Mouse (Mus musculus) liver, embryonic 15.5 days (tissue): Measurements from ENCODE around the gene Tagln3. TPM values are rescaled to one million over a fixed set of nuclear protein-coding genes. Genes with fewer than 3 reads are reported as not detected.

Source experiments
- ATAC-seq: fragments of 200-750 bp; cut with Nextera tagmentation; 2 replicates; pipeline ENCODE4 v1.8.0; 2017; ENCODE audit warnings: moderate number of reproducible peaks, mild to moderate bottlenecking, moderate library complexity; ENCODE audit not compliant: insufficient read depth
- H3K27ac ChIP-seq: fragments of 300-500 bp; sonication (generic); replicated peaks from 2 replicates; pipeline ENCODE4 v1.5.1; 2015; ENCODE audit warnings: mild to moderate bottlenecking, inconsistent platforms
- H3K27me3 ChIP-seq: fragments of 300-500 bp; sonication (generic); 2 replicates; pipeline ENCODE4 v1.6.1; 2015; ENCODE audit warnings: mild to moderate bottlenecking, inconsistent platforms
- H3K36me3 ChIP-seq: fragments of 300-500 bp; sonication (generic); replicated peaks from 2 replicates; pipeline ENCODE4 v1.6.1; 2015; ENCODE audit warnings: moderate library complexity, mild to moderate bottlenecking, inconsistent platforms
- H3K4me1 ChIP-seq: fragments of 300-500 bp; sonication (generic); replicated peaks from 2 replicates; pipeline ENCODE4 v1.6.1; 2015; ENCODE audit warnings: inconsistent platforms
- H3K4me2 ChIP-seq: fragments of 300-500 bp; sonication (generic); 2 replicates; pipeline ENCODE4 v1.6.1; 2015; ENCODE audit warnings: moderate library complexity, mild to moderate bottlenecking, inconsistent platforms
- H3K4me3 ChIP-seq: fragments of 300-500 bp; sonication (generic); replicated peaks from 2 replicates; pipeline ENCODE4 v1.5.1; 2015; ENCODE audit warnings: mild to moderate bottlenecking, inconsistent platforms
- H3K9ac ChIP-seq: fragments of 300-500 bp; sonication (generic); 2 replicates; pipeline ENCODE4 v1.6.1; 2015; ENCODE audit warnings: moderate library complexity, mild to moderate bottlenecking, inconsistent platforms
- H3K9me3 ChIP-seq: fragments of 300-500 bp; sonication (generic); replicated peaks from 2 replicates; pipeline ENCODE4 v1.6.1; 2016; ENCODE audit warnings: inconsistent platforms
- whole genome bisulfite sequencing: fragments of 180-500 bp; shearing (Covaris S2); methylation state at CpG from one replicate; pipeline ENCODE4 v1.1.7; 2015; ENCODE audit warnings: mixed read lengths; ENCODE audit not compliant: insufficient replicate concordance; 5-methylcytosine and 5-hydroxymethylcytosine counted together
- polyA plus RNA-seq: library from polyadenylated mRNA; unstranded; fragments of >200 nt; fragmentation: Nextera tagmentation; extraction: Ambion mirVana; gene quantifications from 2 replicates; pipeline ENCODE4 v1.2.1, GENCODE M21; 2015

Gene Tagln3
- polyA plus RNA-seq, 1 experiment from 2014 or later: 0.38 TPM

DNA sequence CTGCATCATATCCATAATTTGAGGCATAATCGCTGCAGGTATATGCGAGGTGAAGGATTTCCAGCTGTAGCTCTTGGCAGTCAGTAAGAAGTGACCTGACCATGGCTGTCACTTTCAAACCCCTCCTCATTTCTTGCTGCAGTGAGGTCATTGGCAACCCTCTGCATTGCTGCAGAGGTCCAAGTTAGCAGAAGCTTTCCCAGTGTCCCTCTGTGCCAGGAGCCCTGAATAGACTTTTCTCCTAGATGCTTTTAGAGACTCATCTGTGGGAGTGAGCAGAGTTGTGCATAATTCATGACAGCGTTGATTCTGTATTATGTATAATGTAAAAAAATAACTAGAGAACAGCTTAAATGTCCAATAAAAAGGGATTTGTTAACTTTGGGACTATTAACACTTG lies 39.1 kb downstream of the Tagln3 start:
- no peak overlapping the region for H3K4me2 ChIP-seq
- 58% methylated on average over 3 of the region's 3 CpGs for WGBS
- H3K27ac ChIP-seq: no peak overlapping the region
- H3K9me3 ChIP-seq: no peaks in the 10 kb centered on the region
- H3K4me3 ChIP-seq: no peak overlapping the region
- H3K27me3 ChIP-seq: no peaks in the 10 kb centered on the region
- H3K36me3 ChIP-seq: no peaks in the 10 kb centered on the region
- no peak for ATAC-seq
- H3K4me1 ChIP-seq: no peaks in the 10 kb centered on the region
- H3K9ac ChIP-seq: no peak overlapping the region

- no peak for ATAC-seq
- Histone ChIP-seq H3K9ac (no peak overlapping the region), H3K9me3 (no peaks in the 10 kb centered on the region), H3K4me3 (no peak overlapping the region), H3K4me2 (no peak overlapping the region), H3K36me3 (no peaks in the 10 kb centered on the region), H3K4me1 (no peaks in the 10 kb centered on the region), H3K27ac (no peak overlapping the region), H3K27me3 (no peaks in the 10 kb centered on the region)
- 11% methylated on average over 8 of the region's 8 CpGs for WGBS
Observed at GRCm38 (mm10) chr16:45684815-45685214, 39.6 kb downstream of the Tagln3 start.

DNA sequence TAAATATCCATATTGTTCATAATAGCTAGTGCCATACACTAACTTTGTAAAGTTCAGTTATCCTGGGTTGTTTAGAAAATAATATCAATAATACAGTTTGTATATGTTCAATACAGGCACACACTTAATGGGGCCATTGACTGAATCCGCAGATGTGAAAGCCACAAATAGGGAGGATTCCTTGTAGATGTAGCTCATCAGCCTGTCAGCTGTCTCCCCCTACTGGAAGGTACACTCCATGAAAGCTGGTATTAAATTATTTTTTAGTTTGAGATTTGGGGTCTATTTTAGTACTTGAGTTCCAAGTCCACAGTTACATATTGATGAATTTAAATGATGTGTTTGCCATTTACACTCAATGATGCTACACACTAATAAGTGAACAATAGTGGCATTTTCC lies 47.9 kb downstream of the Tagln3 start:
- ATAC-seq: no peak

GRCm38 (mm10) chr16:45670005-45670404 lies 54.4 kb downstream of the Tagln3 start:
- no peak overlapping the region for H3K4me2 ChIP-seq
- WGBS: 51% methylated on average over 4 of the region's 4 CpGs
- no peak overlapping the region for H3K27ac ChIP-seq
- no peak for ATAC-seq
- H3K9me3 ChIP-seq: no peaks in the 10 kb centered on the region
- H3K9ac ChIP-seq: no peak overlapping the region
- no peaks in the 10 kb centered on the region for H3K36me3 ChIP-seq
- H3K4me3 ChIP-seq: no peak overlapping the region
- no peaks in the 10 kb centered on the region for H3K27me3 ChIP-seq
- H3K4me1 ChIP-seq: no peaks in the 10 kb centered on the region

More for the DNA sequence above, 47.9 kb downstream of the Tagln3 start:
- 4% methylated on average over 1 of the region's 1 CpGs for WGBS
- Histone ChIP-seq H3K4me3 (no peak overlapping the region), H3K4me1 (no peaks in the 10 kb centered on the region), H3K9me3 (no peaks in the 10 kb centered on the region), H3K4me2 (no peak overlapping the region), H3K27me3 (no peaks in the 10 kb centered on the region), H3K27ac (no peak overlapping the region), H3K36me3 (no peaks in the 10 kb centered on the region), H3K9ac (no peak overlapping the region)

DNA sequence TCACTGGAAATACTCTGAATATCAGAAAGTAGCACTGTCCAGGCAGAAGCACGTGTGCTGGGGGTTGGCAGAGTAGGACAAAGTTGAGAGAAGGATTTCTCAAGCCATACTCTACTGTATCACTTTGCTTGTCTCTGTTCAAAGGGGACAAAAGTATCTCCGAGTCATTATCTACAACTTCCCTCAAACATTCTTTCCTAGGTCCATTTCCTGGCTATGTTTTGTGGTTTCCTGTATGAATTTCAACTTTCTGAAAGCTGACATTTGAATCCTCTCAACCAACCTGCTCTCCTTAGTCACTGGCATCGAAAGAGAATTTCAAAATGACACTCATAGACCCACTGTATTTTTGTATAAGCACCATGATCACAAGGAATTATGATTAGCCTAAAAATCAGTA lies 56.2 kb downstream of the Tagln3 start:
- no peaks in the 10 kb centered on the region for H3K4me1 ChIP-seq
- H3K9ac ChIP-seq: no peak overlapping the region
- ATAC-seq: no peak
- no peaks in the 10 kb centered on the region for H3K27me3 ChIP-seq
- H3K27ac ChIP-seq: no peak overlapping the region
- no peaks in the 10 kb centered on the region for H3K9me3 ChIP-seq
- 8% methylated on average over 3 of the region's 3 CpGs for WGBS
- no peak overlapping the region for H3K4me3 ChIP-seq
- no peaks in the 10 kb centered on the region for H3K36me3 ChIP-seq
- H3K4me2 ChIP-seq: no peak overlapping the region

GRCm38 (mm10) chr16:45666136-45666535 lies 58.3 kb downstream of the Tagln3 start:
- no peak overlapping the region for H3K27ac ChIP-seq
- 8% methylated on average over 2 of the region's 2 CpGs for WGBS
- H3K4me3 ChIP-seq: no peak overlapping the region
- H3K4me2 ChIP-seq: no peak overlapping the region
- no peaks in the 10 kb centered on the region for H3K9me3 ChIP-seq
- H3K9ac ChIP-seq: no peak overlapping the region
- peak; percentile 58 for ATAC-seq
- no peaks in the 10 kb centered on the region for H3K4me1 ChIP-seq
- no peaks in the 10 kb centered on the region for H3K36me3 ChIP-seq
- no peaks in the 10 kb centered on the region for H3K27me3 ChIP-seq

GRCm38 (mm10) chr16:45662381-45662780 lies 62.0 kb downstream of the Tagln3 start:
- no peak for ATAC-seq
- no peaks in the 10 kb centered on the region for H3K9me3 ChIP-seq
- H3K27ac ChIP-seq: no peak overlapping the region
- no peaks in the 10 kb centered on the region for H3K27me3 ChIP-seq
- H3K4me3 ChIP-seq: no peak overlapping the region
- H3K9ac ChIP-seq: no peak overlapping the region
- H3K4me2 ChIP-seq: no peak overlapping the region
- H3K36me3 ChIP-seq: no peaks in the 10 kb centered on the region
- 0 out of 2 replicates have a peak, but pooled peaks cover 4% of the 10 kb centered on the region for H3K4me1 ChIP-seq

Other genes starting within 250 kb of the Tagln3 start
- gene Gm609, start 231.6 kb downstream of the Tagln3 start, polyA plus RNA-seq: not detected in 2 replicates
- not detected in 2 replicates for gene Gm17783, start 192.6 kb downstream of the Tagln3 start, polyA plus RNA-seq
- gene Slc9c1, start 189.3 kb downstream of the Tagln3 start, polyA plus RNA-seq: not detected in 2 replicates
- gene Gcsam, start 114.2 kb downstream of the Tagln3 start, polyA plus RNA-seq: 1.5 and 2.0 TPM in 2 replicates
- 0.14 and 0.18 TPM in 2 replicates for gene BC016579, start 70.5 kb downstream of the Tagln3 start, polyA plus RNA-seq
- gene Tmprss7, start 30.9 kb downstream of the Tagln3 start, polyA plus RNA-seq: 0.12 and 0.14 TPM in 2 replicates
- gene Abhd10, start 18.3 kb upstream of the Tagln3 start, polyA plus RNA-seq: 15.5 and 15.9 TPM in 2 replicates
- gene Phldb2, start 229.0 kb upstream of the Tagln3 start, polyA plus RNA-seq: 12.4 and 14.1 TPM in 2 replicates